Mouse (Mus musculus) inflammation-experienced regulatory T-cells (primary cell): ENCODE results near the gene Gfral. TPM values are rescaled to one million over a fixed set of nuclear protein-coding genes. Genes with fewer than 3 reads are reported as not detected.

Source experiments
- polyA plus RNA-seq, 2 experiments: library from polyadenylated mRNA; unstranded; fragments of 100-300 nt; shearing (Covaris generic); gene quantifications; one replicate each; pipeline ENCODE4 v1.2.1; 2017

Gfral gene
- under 1 TPM; 0.07 to 0.36 TPM for polyA plus RNA-seq

GRCm38 (mm10) chr9:76213557-76213956 lies at the start of gene Gfral:
Gene Gfral, minus strand, starts transcription at chr9:76213657.

Other genes starting within 250 kb of the Gfral start
- 1 to 10 TPM in 1 of 2 experiments, under 1 TPM in 1; 0.28 to 1.0 TPM for gene Hmgcll1, start 198.8 kb downstream of the Gfral start, polyA plus RNA-seq
- 1 to 10 TPM in 1 of 2 experiments, not detected in 1; 1.0 TPM for gene Hcrtr2, start 110.2 kb upstream of the Gfral start, polyA plus RNA-seq